Comparison of ENCODE assay signal across 12 mouse cellular contexts in the genomic region with DNA sequence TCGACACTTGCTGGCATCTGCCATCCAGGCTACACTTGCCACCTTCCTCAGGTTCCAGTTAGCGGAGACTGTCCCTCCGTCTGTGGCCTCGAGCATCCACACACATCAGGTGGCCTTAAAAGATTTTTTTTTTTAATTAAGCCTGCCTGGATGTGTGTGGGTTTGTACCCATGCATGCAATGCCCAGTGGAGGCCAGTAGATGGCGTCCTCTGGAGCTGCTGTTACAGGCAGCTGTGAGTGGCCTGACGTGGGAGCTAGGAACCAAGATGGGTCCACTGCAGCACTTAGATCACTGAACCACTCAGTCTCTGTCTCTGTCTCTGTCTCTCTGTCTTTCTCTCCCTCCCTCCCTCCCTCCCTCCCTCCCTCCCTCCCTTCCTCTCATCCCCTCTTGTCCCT. TPM values are rescaled to one million over a fixed set of nuclear protein-coding genes. Genes with fewer than 3 reads are reported as not detected.
DNase-seq lines count a peak whose midpoint lies in the region; ATAC-seq and TF ChIP-seq lines count a peak whose summit lies in the region.
"Had no signal": no experiment of that assay in that cellular context is flagged by ENCODE, and none has a peak within 500 bp of the region (broad histone marks: within the 10 kb centered on the region; RNA-seq: fewer than 3 reads in every experiment).

No protein-coding gene starts in this region.

- in situ Hi-C loops in ES-E14 (cut with MboI; ENCODE audit: low sequenced_read_pairs in 2 of 2, unreplicated experiment in 2 of 2): no loop called here

- ATAC-seq in limb, embryonic 13.5 days (ENCODE audit: low FRiP score, low read depth): peak; percentile 15; the same call in 1 of the 2 replicates
- ATAC-seq in megakaryocyte-erythroid progenitor cell, adult 5-6 weeks (replicated peaks; ENCODE audit: low FRiP score, low TSS enrichment, poor library complexity, severe bottlenecking): 0 out of 2 replicates have a peak, but pooled peaks have one; percentile 57

- no peak for DNase-seq in limb, embryonic 10.5 days (ENCODE audit: low spot score)
- peak; percentile 52 for DNase-seq in CD4-positive helper T cell, adult 2 months (ENCODE audit: low read depth, low spot score)
- peak; percentile 40 for DNase-seq in ES-E14 (ENCODE audit: low read depth, low spot score)
- DNase-seq in kidney, postnatal 14 days: no peak
- DNase-seq in heart, postnatal 4 days: no peak
- DNase-seq in gastrocnemius, postnatal 36 days: no peak
- DNase-seq: cerebellum, adult 9-11 months; kidney, adult 8-10 months had no signal

- 62% methylated on average over 6 of the region's 6 CpGs for WGBS in limb, embryonic 13.5 days
- WGBS in limb, embryonic 10.5 days: 67% methylated on average over 6 of the region's 6 CpGs

- peaks cover 13% of the 10 kb centered on the region for H3K4me1 ChIP-seq in limb, embryonic 13.5 days
- peaks cover 17% of the 10 kb centered on the region for H3K4me1 ChIP-seq in limb, embryonic 10.5 days
- H3K4me1 ChIP-seq in ES-E14 (ENCODE audit: control insufficient read depth in 2 of 2, insufficient read depth in 2 of 2, low read length in 2 of 2, poor library complexity in 1 of 2): peaks cover 0 to 2% of the 10 kb centered on the region in 2 experiments; a peak in 1 of 4 replicates
- H3K4me1 ChIP-seq: heart, embryonic 13.5 days; liver, embryonic 15.5 days had no signal

- H3K27ac ChIP-seq in limb, embryonic 13.5 days: no peak overlapping the region
- H3K27ac ChIP-seq in limb, embryonic 10.5 days: no peak overlapping the region
- H3K27ac ChIP-seq in ES-E14 (ENCODE audit: insufficient read depth, low read depth, low read length, poor library complexity, severe bottlenecking): no peak overlapping the region
- H3K27ac ChIP-seq: heart, embryonic 13.5 days; liver, embryonic 15.5 days had no signal

- H3K4me3 ChIP-seq in limb, embryonic 13.5 days: no peak overlapping the region
- no peak overlapping the region for H3K4me3 ChIP-seq in limb, embryonic 10.5 days
- H3K4me3 ChIP-seq in ES-E14 (ENCODE audit: insufficient read depth in 1 of 2, low read depth in 1 of 2, low read length in 2 of 2, poor library complexity in 1 of 2, severe bottlenecking in 1 of 2): no peak overlapping the region
- H3K4me3 ChIP-seq: heart, embryonic 13.5 days; liver, embryonic 15.5 days had no signal

- H3K9me3 ChIP-seq in limb, embryonic 13.5 days: no peaks in the 10 kb centered on the region
- no peaks in the 10 kb centered on the region for H3K9me3 ChIP-seq in limb, embryonic 10.5 days (replicated peaks)
- no peaks in the 10 kb centered on the region for H3K9me3 ChIP-seq in ES-E14 (ENCODE audit: control insufficient read depth, insufficient read depth, low read depth, low read length)
- H3K9me3 ChIP-seq: heart, embryonic 13.5 days; liver, embryonic 15.5 days had no signal

- no peak overlapping the region for H3K9ac ChIP-seq in limb, embryonic 13.5 days
- H3K9ac ChIP-seq in ES-E14 (ENCODE audit: insufficient read depth, low read depth, low read length, poor library complexity, severe bottlenecking): no peak overlapping the region
- H3K9ac ChIP-seq: heart, embryonic 13.5 days; liver, embryonic 15.5 days had no signal

- peaks cover 27% of the 10 kb centered on the region for H3K36me3 ChIP-seq in limb, embryonic 13.5 days
- H3K36me3 ChIP-seq in limb, embryonic 10.5 days: peaks cover 37% of the 10 kb centered on the region
- H3K36me3 ChIP-seq in ES-E14 (ENCODE audit: control insufficient read depth, insufficient read depth, low read length, poor library complexity, severe bottlenecking): peaks cover 11% of the 10 kb centered on the region

- no peaks in the 10 kb centered on the region for H3K27me3 ChIP-seq in limb, embryonic 13.5 days
- no peaks in the 10 kb centered on the region for H3K27me3 ChIP-seq in limb, embryonic 10.5 days (ENCODE audit: low read depth, poor library complexity, severe bottlenecking)
- H3K27me3 ChIP-seq: heart, embryonic 13.5 days; liver, embryonic 15.5 days had no signal

- no peak overlapping the region for H3K4me2 ChIP-seq in limb, embryonic 13.5 days (replicated peaks)
- H3K4me2 ChIP-seq: heart, embryonic 13.5 days; liver, embryonic 15.5 days had no signal

- intact Hi-C loops in gastrocnemius, postnatal 36 days (cut with DNase I): no loop called here

TF ChIP-seq in ES-E14, 5 proteins besides CTCF, POLR2A, EP300 and RAD21:
- no peak for TF ChIP-seq CHD2 (IDR thresholded peaks at IDR 0.05; ENCODE audit: low read depth, low read length)
- 0 out of 2 replicates have a peak, but pooled peaks have one; percentile 44 for TF ChIP-seq ZNF384 (IDR thresholded peaks at IDR 0.05; ENCODE audit: low read depth, low read length)
- peak; percentile 16; the same call in 1 of the 2 replicates for TF ChIP-seq ZC3H11A (IDR thresholded peaks at IDR 0.05; ENCODE audit: borderline replicate concordance, low read depth, low read length)
- no peak for TF ChIP-seq MAFK (IDR thresholded peaks at IDR 0.05; ENCODE audit: insufficient read depth, low read depth, low read length)
- no peak for TF ChIP-seq HCFC1 (IDR thresholded peaks at IDR 0.05; ENCODE audit: borderline replicate concordance, insufficient read depth, low read length)

RNA-seq across cellular contexts. Expression of a gene that starts 43.8 kb away (rescaled TPM):
- polyA plus RNA-seq in limb, embryonic 13.5 days (2015; fragmentation: Nextera tagmentation; extraction: Ambion mirVana): 112 and 118 TPM in 2 replicates
- 80.6 and 86.0 TPM in 2 replicates for polyA plus RNA-seq in limb, embryonic 10.5 days (2016; fragmentation: Nextera tagmentation; extraction: Ambion mirVana)
- 44.2 and 64.1 TPM in 2 replicates for total RNA-seq in ES-E14 (2012; rRNA removed)
- total RNA-seq in megakaryocyte-erythroid progenitor cell, adult 5-6 weeks (2014; fragmentation: Nextera tagmentation): 28.2 and 31.9 TPM in 2 replicates
- total RNA-seq in megakaryocyte-erythroid progenitor cell, adult 5-6 weeks (2017): 44.7 and 49.6 TPM in 2 replicates
- total RNA-seq in heart, postnatal 4 days (2021): 100 to 1,000 TPM; 416 to 432 TPM
- 100 to 1,000 TPM; 176 to 189 TPM for total RNA-seq in gastrocnemius, postnatal 36 days (2021)

Comparison
In these comparisons a context has a peak if more than half of its experiments do, and no peak if none do; other contexts are left out.
1. DNase-seq: peak in CD4-positive helper T cell, adult 2 months (single experiment) and ES-E14 (single experiment); none in limb, embryonic 10.5 days (single experiment), kidney, postnatal 14 days (single experiment), heart, postnatal 4 days (single experiment) and gastrocnemius, postnatal 36 days (0 of 2).